Mouse (Mus musculus) liver, embryonic 11.5 days (tissue): ENCODE results near the gene Cox7a1. TPM values are rescaled to one million over a fixed set of nuclear protein-coding genes. Genes with fewer than 3 reads are reported as not detected.

Experiments
- ATAC-seq: fragments of 200-750 bp; cut with Nextera tagmentation; replicated peaks from 2 replicates; pipeline ENCODE4 v1.8.0; 2017; ENCODE audit warnings: moderate number of reproducible peaks, mild to moderate bottlenecking, moderate TSS enrichment, moderate library complexity; ENCODE audit not compliant: low FRiP score
- DNase-seq: peaks from one replicate; pipeline ENCODE4 v3.0.0-alpha.2; 2017; ENCODE audit warnings: low spot score
- H3K27ac ChIP-seq: fragments of 300-500 bp; sonication (generic); 2 replicates; pipeline ENCODE4 v1.5.1; 2014; ENCODE audit warnings: mild to moderate bottlenecking, low read depth, low read length, control low read depth
- H3K27me3 ChIP-seq: fragments of 300-500 bp; sonication (generic); replicated peaks from 2 replicates; pipeline ENCODE4 v1.6.1; 2014; ENCODE audit warnings: low read length, mixed read lengths; ENCODE audit not compliant: control insufficient read depth, insufficient read depth
- H3K36me3 ChIP-seq: fragments of 300-500 bp; sonication (generic); 2 replicates; pipeline ENCODE4 v1.6.1; 2014; ENCODE audit warnings: mild to moderate bottlenecking, low read length, moderate library complexity, mixed read lengths; ENCODE audit not compliant: control insufficient read depth, insufficient read depth
- H3K4me1 ChIP-seq: fragments of 300-500 bp; sonication (generic); replicated peaks from 2 replicates; pipeline ENCODE4 v1.6.1; 2014; ENCODE audit warnings: low read length, mixed read lengths; ENCODE audit not compliant: control insufficient read depth, insufficient read depth
- H3K4me2 ChIP-seq: fragments of 300-500 bp; sonication (generic); 2 replicates; pipeline ENCODE4 v1.6.1; 2014; ENCODE audit warnings: mild to moderate bottlenecking, control low read depth, moderate library complexity
- H3K4me3 ChIP-seq: fragments of 300-500 bp; sonication (generic); 2 replicates; pipeline ENCODE4 v1.5.1; 2014; ENCODE audit warnings: low read depth, low read length, control low read depth
- H3K9ac ChIP-seq: fragments of 300-500 bp; sonication (generic); 2 replicates; pipeline ENCODE4 v1.6.1; 2014; ENCODE audit warnings: low read depth, low read length, control low read depth
- H3K9me3 ChIP-seq: fragments of 300-500 bp; sonication (generic); 2 replicates; pipeline ENCODE4 v1.6.1; 2016; ENCODE audit warnings: low read length, inconsistent platforms, mixed read lengths; ENCODE audit not compliant: control insufficient read depth
- WGBS: fragments of 180-500 bp; shearing (Covaris S2); extraction: QIAGEN DNeasy Blood & Tissue Kit; methylation state at CpG from one replicate; pipeline ENCODE4 v1.1.7; 2014; 5-methylcytosine and 5-hydroxymethylcytosine counted together
- polyA plus RNA-seq: library from polyadenylated mRNA; unstranded; fragments of >200 nt; fragmentation: Nextera tagmentation; extraction: Ambion mirVana; gene quantifications from 2 replicates; pipeline ENCODE4 v1.2.1, GENCODE M21; 2014

Gene Cox7a1
- 4.7 and 5.1 TPM in 2 replicates for polyA plus RNA-seq

DNA sequence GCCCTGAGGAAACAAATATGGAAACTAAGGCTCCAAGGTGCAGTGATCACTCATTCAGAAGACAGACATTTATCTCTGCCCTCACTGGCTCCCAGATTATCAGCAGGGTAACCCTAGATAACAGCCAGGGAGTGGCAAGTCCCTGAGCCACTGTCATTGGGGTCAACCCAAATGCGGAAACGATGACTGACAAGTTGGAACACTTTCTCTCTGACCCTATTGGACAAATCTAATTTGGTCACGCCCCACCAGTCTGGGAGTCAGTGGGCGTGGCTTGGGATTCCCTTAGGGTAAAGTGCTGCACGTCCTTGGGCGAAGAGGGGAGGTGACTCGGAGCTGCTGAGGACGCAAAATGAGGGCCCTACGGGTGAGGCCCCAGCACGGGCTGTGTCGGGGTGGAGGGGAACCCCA is at the start of gene Cox7a1:
Gene Cox7a1, plus strand, starts transcription at position 266 of the 411 bp plus-strand sequence.
- ATAC-seq (peak; percentile 89), DNase-seq (peak; percentile 80)
- H3K4me2 ChIP-seq: peak within 1 kb of the TSS; percentile 67
- peaks cover 11% of the 10 kb centered on the region for H3K4me1 ChIP-seq
- H3K9me3 ChIP-seq: no peaks in the 10 kb centered on the region
- H3K27ac ChIP-seq: 0 out of 2 replicates have a peak within 1 kb of the TSS, but pooled peaks have one; percentile 13
- peaks cover 26% of the 10 kb centered on the region for H3K36me3 ChIP-seq
- peak within 1 kb of the TSS; percentile 38 for H3K4me3 ChIP-seq
- peak within 1 kb of the TSS; percentile 26; the same call in 1 of the 2 replicates for H3K9ac ChIP-seq
- under 1% methylated on average over 11 of the region's 11 CpGs for WGBS
- H3K27me3 ChIP-seq: no peaks in the 10 kb centered on the region

DNA sequence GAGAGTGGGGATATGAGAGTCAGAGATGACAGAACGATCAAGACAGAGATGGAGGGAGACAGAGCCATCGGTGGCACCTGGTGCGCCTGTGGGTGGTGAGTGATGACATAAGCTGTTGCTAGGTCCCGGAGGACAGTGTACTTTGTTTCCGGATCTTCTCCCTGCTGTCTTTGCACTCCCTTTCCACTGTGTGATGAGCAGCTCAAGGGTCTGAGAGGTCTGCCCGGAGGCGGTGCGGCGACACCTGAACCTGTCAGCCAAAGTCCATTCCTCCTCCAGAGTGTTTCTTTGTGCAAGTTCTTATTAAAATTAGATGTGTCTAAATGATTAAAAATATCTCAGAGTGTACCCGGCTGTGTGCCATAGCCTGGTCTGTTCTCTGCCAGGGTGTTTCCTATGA is 47.1 kb upstream of the Cox7a1 start:
- Histone ChIP-seq H3K4me2 (no peak overlapping the region), H3K9me3 (no peaks in the 10 kb centered on the region), H3K9ac (no peak overlapping the region), H3K27ac (no peak overlapping the region), H3K36me3 (peaks cover 22% of the 10 kb centered on the region), H3K4me3 (no peak overlapping the region), H3K4me1 (no peaks in the 10 kb centered on the region), H3K27me3 (no peaks in the 10 kb centered on the region)
- 89% methylated on average over 10 of the region's 10 CpGs for WGBS
- ATAC-seq: no peak
- DNase-seq: no peak

DNA sequence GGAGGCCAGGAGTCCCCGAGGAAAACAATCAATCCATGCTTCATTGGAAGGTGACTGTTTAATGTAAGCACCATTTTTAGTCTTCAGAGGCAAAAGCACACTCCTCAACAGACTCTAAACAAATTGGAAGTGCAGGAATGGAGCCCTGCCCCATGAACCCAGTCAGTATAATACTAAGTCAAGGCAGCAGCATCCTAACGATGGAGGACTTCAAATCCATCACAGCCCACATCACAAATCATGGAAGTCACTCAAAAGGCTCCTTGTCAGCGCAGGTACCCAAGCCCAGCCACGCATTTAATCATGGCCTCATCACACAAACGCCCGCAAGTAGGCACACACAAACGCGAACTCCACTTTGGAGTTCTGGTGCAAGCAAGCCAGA is 40.8 kb upstream of the Cox7a1 start:
- Histone ChIP-seq H3K36me3 (peaks cover 8% of the 10 kb centered on the region), H3K27ac (no peak overlapping the region), H3K9me3 (no peaks in the 10 kb centered on the region; the same call in 1 of the 2 replicates), H3K4me1 (no peaks in the 10 kb centered on the region), H3K27me3 (no peaks in the 10 kb centered on the region), H3K4me2 (peak overlapping the region; percentile 49), H3K9ac (no peak overlapping the region; the same call in 1 of the 2 replicates), H3K4me3 (peak overlapping the region; percentile 44)
- WGBS: 16% methylated on average over 8 of the region's 8 CpGs
- no peak for DNase-seq
- ATAC-seq: peak; percentile 32; the same call in 1 of the 2 replicates

DNA sequence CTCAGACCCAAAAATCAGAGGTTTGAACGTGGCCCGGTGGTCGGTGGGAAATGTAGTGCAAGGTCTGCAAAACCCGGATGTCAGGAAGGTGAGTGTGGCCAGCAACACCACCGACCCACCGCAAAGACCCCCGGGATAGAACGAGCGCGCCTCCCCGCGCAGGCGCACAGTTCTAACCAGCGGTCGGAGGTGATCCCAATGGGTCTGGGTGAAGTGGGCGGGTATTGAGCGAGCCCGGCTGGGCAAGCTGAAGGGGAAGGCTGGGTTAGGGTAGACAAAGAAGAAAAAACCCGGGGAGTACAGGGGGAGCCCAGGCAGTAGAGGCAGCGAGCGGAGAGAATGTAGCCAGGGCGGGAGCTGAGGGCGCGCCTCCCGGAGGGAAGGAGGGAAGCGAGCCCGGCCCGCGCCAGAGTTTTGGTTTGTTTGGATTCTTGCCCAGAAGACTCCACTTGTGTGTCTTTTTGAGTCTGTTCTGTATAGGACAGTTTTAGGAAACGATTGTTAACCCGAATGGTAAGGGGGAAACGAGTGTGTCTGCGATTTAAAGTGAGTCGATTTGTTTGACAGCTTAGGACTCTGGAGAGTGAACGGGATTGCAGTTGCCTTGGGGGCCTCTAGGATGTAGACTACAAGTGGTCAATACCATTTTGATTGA is 40.3 kb upstream of the Cox7a1 start:
- peak; percentile 81 for DNase-seq
- Histone ChIP-seq H3K4me3 (peak overlapping the region; percentile 44), H3K4me2 (peak overlapping the region; percentile 49), H3K9ac (peak overlapping the region; percentile 47), H3K4me1 (no peaks in the 10 kb centered on the region), H3K9me3 (no peaks in the 10 kb centered on the region; the same call in 1 of the 2 replicates), H3K27me3 (no peaks in the 10 kb centered on the region), H3K27ac (no peak overlapping the region), H3K36me3 (peaks cover 8% of the 10 kb centered on the region)
- peak; percentile 82 for ATAC-seq
- WGBS: 7% methylated on average over 35 of the region's 35 CpGs

DNA sequence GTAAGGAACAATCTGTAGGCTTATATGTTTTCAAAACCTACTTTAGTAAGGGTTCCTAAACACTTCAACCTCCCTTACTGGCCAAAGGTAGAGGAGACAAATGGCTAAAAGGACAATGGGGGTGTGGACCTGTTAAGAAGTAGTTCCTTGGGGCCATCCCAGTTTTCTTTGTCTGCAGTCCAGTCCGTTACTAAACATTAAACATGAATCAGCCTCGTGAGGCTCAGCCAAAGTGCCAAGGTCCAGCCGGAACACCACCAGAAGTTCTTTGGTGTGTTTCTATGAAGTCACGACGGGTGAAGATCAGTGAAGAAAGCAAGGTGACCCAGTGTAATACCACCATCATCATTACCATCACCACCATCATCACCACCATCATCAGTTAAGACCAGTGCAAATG is 36.9 kb upstream of the Cox7a1 start:
- Histone ChIP-seq H3K27ac (no peak overlapping the region), H3K4me2 (no peak overlapping the region), H3K4me3 (no peak overlapping the region), H3K36me3 (peaks cover 25% of the 10 kb centered on the region), H3K4me1 (no peaks in the 10 kb centered on the region), H3K9me3 (peaks cover 19% of the 10 kb centered on the region), H3K27me3 (no peaks in the 10 kb centered on the region), H3K9ac (no peak overlapping the region)
- DNase-seq (no peak), ATAC-seq (no peak)
- 93% methylated on average over 5 of the region's 5 CpGs for WGBS

DNA sequence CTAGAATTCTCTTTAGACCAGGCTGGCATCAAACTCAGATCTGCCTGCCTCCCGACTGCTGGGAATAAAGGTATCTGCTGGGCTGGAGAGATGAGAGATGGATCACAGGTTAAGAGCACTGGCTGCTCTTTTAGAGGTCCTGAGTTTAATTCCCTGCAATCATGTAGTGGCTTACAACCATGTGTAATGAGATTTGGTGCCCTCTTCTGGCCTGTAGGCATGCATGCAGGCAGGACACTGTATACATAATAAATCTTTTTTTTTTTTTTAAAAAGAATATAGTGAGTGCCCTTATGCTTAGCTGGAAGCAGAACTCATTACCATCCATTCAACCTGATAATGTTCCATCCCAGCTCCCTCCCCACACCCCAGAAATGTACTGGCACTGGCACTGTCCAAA is 29.9 kb upstream of the Cox7a1 start:
- DNase-seq (no peak), ATAC-seq (no peak)
- no peak overlapping the region for H3K27ac ChIP-seq
- H3K27me3 ChIP-seq: no peaks in the 10 kb centered on the region
- WGBS: 84% methylated on average over 1 of the region's 1 CpGs
- H3K4me1 ChIP-seq: no peaks in the 10 kb centered on the region
- no peak overlapping the region for H3K4me3 ChIP-seq
- peaks cover 61% of the 10 kb centered on the region for H3K9me3 ChIP-seq
- H3K4me2 ChIP-seq: no peak overlapping the region
- no peak overlapping the region for H3K9ac ChIP-seq
- peaks cover 61% of the 10 kb centered on the region for H3K36me3 ChIP-seq

DNA sequence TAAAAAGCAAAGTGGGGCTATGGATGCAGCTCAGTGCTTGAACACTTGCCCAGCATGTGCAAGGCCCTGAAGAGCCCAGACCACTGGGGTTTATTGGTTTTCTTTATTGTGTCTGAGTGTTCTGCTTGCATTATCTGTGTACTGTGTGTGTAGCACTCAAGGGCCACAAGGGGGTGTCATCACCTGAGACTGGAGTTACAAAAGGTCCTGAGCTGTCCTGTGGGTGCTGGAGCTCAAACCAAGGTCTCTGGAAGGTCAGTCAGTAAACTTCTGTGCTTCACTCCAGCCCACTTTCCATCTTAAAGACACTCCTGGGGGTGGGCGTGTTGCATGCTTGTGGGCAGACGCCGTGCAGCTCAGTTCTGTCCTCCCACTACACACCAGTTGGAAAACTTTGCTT is 28.4 kb upstream of the Cox7a1 start:
- H3K4me2 ChIP-seq: no peak overlapping the region
- H3K27ac ChIP-seq: no peak overlapping the region
- DNase-seq: no peak
- WGBS: 94% methylated on average over 3 of the region's 3 CpGs
- H3K27me3 ChIP-seq: no peaks in the 10 kb centered on the region
- no peak overlapping the region for H3K9ac ChIP-seq
- H3K4me3 ChIP-seq: no peak overlapping the region
- peaks cover 67% of the 10 kb centered on the region for H3K36me3 ChIP-seq
- ATAC-seq: no peak
- no peaks in the 10 kb centered on the region for H3K4me1 ChIP-seq
- peaks cover 63% of the 10 kb centered on the region for H3K9me3 ChIP-seq

DNA sequence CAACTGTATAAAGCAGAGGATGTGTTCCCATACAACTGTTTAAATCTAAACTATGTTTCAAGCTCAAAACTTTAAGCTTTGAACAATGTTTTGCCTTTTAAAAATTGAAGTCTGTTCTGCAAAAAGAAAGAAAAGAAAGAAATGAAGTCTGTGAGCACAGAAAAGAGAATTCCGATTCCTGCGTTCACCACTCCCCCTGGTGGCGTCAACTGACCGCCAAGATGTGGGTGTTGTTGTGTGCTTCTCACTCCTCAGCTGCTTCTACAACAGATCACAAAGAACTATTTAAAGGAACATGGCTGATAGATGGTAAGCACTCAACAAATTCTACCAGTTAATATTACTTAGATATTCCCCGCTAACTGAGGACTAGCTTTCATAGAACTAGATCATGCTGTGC is 20.8 kb upstream of the Cox7a1 start:
- H3K9me3 ChIP-seq: peaks cover 84% of the 10 kb centered on the region
- H3K4me1 ChIP-seq: peaks cover 2% of the 10 kb centered on the region; the same call in 1 of the 2 replicates
- no peak for ATAC-seq
- DNase-seq: no peak
- WGBS: 96% methylated on average over 5 of the region's 5 CpGs
- H3K27me3 ChIP-seq: no peaks in the 10 kb centered on the region
- peaks cover 91% of the 10 kb centered on the region for H3K36me3 ChIP-seq
- no peak overlapping the region for H3K27ac ChIP-seq
- no peak overlapping the region for H3K4me2 ChIP-seq
- H3K9ac ChIP-seq: no peak overlapping the region
- H3K4me3 ChIP-seq: no peak overlapping the region

DNA sequence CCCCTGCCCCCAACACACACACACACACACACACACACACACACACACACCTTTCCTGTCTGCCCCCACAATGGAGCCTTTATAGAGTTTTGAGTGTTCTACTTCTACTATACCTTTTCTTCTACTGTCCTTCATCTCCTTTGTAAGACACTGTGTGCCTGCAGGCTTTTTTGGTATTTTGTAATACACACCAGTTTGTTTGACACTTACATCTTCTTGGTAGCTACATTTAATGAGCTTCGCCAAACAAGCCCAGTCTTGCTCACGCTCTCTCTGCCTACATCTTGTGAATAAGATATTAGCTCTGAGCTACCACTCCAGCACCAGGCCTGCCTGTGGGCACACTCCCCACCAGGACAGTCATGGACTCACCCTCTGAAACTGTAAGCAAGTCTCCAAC is 19.2 kb upstream of the Cox7a1 start:
- ATAC-seq: no peak
- WGBS: 96% methylated on average over 2 of the region's 2 CpGs
- Histone ChIP-seq H3K9ac (no peak overlapping the region), H3K36me3 (peaks cover 75% of the 10 kb centered on the region), H3K4me1 (peaks cover 7% of the 10 kb centered on the region; the same call in 1 of the 2 replicates), H3K9me3 (peaks cover 70% of the 10 kb centered on the region), H3K4me2 (no peak overlapping the region), H3K4me3 (no peak overlapping the region), H3K27me3 (no peaks in the 10 kb centered on the region), H3K27ac (no peak overlapping the region)
- no peak for DNase-seq
